Mouse (Mus musculus) heart, adult 9 months (tissue): ENCODE measurements around the gene Hdac9.

Experiments used
- DNase-seq, 2 experiments: peaks; one replicate each; pipeline ENCODE4 v3.0.0; 2022; ENCODE audit warnings: low spot score in 2 of 2

The Hdac9 gene

DNA sequence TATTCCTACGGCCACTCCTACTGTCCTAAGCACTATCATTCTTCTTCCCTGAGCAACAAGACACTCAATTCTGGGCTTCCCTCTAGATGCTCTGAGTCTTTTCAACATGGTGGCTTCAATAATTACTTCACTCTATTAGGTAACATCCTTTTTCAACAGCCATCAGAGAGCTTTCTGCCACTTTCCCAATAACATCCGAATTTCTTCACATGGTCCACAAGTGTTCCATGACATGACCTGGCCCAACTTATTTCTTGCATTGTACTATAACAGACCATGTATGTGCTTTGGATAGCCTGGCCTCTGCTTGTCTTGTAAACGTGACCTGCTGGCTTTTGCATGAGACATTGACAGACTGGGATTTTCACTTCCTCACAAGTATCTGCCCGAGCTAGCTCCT lies 538.3 kb downstream of the Hdac9 start:
- DNase-seq: no peak

GRCm38 (mm10) chr12:34351906-34352305 lies 565.0 kb downstream of the Hdac9 start:
- DNase-seq: no peak

DNA sequence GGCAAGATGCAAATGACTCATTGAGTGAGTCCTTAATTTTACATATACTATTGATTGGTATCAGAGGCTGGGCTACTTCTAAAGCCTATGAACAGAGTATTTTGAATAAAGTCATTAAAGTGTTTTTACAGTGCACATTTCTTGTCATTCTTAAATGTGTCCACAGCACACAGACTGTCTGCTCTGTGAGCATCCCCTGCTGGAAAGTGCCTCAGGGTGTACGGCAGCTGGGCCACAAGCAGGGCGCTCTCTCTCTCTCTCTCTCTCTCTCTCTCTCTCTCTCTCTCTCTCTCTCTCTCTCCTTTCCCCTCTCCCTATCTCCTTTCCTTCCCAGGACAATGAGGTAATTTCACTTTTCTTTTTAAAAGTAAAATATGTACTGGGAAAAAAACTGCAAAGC lies 569.4 kb downstream of the Hdac9 start:
- DNase-seq: no peak

- no peak for DNase-seq
Measured at GRCm38 (mm10) chr12:34342761-34343160, 574.1 kb downstream of the Hdac9 start.

GRCm38 (mm10) chr12:34338886-34339285 lies 578.0 kb downstream of the Hdac9 start:
- no peak for DNase-seq

GRCm38 (mm10) chr12:34334455-34335084 lies 582.3 kb downstream of the Hdac9 start:
- no peak for DNase-seq

DNA sequence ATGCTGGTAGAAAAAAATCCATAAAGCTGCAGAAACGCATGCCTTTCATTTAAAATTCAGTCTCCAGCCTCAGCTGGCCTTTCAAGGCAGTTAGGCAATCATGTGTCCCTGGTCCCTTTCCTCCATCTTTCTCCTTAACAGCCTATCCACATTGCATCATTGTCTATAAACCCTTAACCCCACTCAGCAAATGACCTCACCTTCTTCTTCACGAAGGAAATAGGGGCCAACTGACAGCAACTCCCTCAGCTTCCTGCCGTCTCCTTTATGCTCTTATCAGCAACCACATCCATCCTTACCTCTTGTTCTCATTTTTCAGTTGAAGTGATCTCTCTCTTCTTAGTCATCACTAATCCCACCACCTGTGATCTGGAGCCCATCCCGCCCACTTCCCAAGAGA lies 584.0 kb downstream of the Hdac9 start:
- no peak for DNase-seq

DNA sequence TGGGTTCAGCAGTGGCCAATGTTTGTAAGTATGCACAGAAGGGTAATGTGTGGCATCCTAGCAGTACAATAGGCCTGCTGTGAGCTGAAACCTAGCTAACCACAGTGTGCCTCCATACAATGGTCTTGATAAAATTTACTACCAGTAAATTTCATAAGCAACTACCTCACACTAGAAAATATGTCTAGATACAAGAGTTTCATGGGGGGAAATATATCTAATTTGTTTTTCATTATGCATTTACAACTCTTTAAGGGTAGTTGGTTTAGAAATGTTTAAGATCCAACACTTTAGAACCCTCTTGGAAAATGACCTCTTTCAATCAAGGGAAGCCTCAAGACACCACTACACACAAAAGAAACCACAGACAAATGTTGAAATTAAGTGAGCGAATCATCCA lies 589.8 kb downstream of the Hdac9 start:
- DNase-seq: no peak

DNA sequence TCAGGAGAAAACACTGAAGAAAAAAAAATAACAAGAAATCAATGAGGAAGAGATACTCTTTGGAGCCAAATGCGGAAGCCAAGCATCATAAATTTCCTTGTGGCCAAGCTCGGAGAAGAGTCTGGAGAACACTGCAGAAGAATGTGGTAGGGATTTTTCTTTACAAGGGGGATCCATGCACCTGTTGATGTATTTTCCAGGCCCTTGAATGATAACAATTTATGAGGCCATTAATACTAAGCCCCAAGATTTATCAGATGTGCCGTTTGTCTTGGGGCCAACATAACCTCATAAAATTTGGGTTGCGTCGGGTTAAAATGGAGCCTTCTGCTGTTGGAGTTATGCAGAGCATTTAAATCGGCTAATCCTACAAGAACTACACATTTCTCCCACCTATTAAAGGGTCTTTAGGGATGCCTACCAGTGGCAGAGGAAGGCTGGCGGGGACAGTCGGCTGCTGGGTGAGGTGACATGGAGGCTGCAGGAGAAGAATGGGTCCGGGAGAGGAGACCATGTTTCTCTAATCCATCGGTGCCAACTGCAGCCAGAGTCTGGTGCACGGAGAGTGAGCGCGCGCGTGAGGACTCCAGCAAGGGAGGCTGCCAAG lies 604.7 kb downstream of the Hdac9 start:
- DNase-seq: no peak

- DNase-seq: no peak
Measured at GRCm38 (mm10) chr12:34305453-34305852, 611.4 kb downstream of the Hdac9 start.

GRCm38 (mm10) chr12:34292346-34292745 lies 624.5 kb downstream of the Hdac9 start:
- no peak for DNase-seq

DNA sequence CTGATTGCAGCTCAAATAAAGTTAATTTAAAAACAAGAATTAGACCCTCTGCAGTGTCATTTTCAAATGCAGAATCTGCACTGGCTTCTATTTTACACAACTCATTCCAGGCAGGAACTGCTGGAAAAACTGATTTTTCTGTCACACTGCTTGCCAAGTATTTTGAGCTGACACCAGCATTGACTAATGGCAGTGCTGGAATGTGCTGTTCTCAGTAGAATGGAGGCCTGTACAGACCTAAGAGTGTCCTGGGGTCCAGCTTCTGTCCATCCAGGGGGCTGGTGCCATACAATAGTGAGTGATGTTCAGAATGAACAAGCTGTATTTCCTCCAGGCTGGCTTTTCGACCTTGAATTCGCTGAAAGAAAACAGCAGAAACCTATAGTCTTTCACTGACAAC lies 629.7 kb downstream of the Hdac9 start:
- DNase-seq: no peak

GRCm38 (mm10) chr12:34284888-34285287 lies 632.0 kb downstream of the Hdac9 start:
- DNase-seq: no peak

DNA sequence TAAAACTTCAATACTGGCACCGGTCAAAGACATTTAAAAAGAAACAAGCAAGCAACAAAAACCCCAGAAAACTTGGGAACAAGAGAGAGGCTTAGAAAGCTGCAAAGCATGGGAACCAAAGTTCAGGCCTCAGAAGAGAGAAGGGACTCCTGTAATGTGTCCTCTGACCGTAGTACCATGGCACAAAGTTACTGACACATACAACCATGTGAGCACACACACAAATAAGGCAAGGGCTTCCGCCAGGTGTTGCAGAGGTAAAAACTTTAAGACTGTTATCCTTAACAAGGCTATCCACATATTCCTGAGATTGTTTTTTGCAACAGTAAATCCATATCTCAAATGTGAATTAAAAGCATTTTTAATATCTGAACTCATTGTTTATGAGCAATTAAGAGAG lies 632.5 kb downstream of the Hdac9 start:
- no peak for DNase-seq

GRCm38 (mm10) chr12:34278822-34279221 lies 638.1 kb downstream of the Hdac9 start:
- DNase-seq: no peak

DNA sequence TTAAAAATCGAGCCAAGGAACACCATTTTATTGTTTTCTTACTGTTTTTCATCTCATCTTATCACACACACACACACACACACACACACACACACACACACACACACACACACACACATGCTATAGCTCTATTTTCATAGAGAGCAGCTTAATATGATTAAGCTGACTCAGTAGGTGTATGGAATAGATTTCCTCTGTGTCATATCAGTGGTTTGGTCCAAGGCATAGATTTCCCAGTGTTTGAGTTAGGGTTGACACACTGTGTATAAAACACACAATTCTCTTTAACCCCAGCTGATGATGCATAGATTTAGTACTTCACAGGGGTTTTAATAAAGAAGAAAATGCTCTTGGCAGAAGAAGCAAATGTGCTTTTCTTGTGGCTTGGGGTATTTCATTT lies 643.1 kb downstream of the Hdac9 start:
- no peak for DNase-seq

DNA sequence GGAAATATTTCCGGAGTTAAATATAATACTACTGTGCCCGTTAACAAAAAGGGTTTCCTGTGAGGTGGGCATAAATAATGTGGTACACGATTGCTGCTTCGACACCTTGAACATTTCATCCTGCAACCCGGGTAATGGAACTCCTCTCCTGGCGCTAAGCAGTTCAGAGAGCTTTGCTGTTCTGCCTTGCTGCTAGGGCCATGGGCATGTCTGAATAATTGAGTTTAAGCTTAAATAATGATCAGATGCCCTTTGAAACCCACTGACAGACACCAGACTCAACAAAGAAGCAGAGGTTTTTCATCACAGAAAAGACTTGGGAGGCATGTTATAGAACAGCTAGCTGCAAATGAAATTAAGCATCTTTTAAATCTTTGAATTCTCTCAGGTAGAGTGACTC lies 646.8 kb downstream of the Hdac9 start:
- DNase-seq: no peak

GRCm38 (mm10) chr12:34269472-34270040 lies 647.3 kb downstream of the Hdac9 start:
- DNase-seq: no peak

DNA sequence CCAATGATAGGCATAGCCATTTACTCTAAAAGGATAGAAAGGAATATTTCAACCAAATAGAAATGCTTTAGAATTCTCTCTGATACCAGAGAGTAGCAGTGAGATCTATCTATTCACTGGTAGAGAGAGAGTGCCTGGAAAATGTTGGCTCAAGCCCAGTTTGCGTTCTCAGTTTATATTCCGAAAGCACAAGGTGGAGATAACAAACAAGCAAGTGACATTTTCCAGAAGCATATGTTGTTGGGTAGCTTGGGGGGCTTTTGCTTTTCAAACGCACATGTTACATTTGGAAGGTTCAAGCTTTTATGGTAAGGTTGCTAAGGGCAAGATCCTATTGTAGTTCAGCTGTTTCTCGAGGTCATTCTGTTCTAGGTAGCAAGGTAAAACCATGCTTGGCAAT lies 657.2 kb downstream of the Hdac9 start:
- DNase-seq: no peak

GRCm38 (mm10) chr12:34249160-34249559 lies 667.7 kb downstream of the Hdac9 start:
- DNase-seq: no peak

DNA sequence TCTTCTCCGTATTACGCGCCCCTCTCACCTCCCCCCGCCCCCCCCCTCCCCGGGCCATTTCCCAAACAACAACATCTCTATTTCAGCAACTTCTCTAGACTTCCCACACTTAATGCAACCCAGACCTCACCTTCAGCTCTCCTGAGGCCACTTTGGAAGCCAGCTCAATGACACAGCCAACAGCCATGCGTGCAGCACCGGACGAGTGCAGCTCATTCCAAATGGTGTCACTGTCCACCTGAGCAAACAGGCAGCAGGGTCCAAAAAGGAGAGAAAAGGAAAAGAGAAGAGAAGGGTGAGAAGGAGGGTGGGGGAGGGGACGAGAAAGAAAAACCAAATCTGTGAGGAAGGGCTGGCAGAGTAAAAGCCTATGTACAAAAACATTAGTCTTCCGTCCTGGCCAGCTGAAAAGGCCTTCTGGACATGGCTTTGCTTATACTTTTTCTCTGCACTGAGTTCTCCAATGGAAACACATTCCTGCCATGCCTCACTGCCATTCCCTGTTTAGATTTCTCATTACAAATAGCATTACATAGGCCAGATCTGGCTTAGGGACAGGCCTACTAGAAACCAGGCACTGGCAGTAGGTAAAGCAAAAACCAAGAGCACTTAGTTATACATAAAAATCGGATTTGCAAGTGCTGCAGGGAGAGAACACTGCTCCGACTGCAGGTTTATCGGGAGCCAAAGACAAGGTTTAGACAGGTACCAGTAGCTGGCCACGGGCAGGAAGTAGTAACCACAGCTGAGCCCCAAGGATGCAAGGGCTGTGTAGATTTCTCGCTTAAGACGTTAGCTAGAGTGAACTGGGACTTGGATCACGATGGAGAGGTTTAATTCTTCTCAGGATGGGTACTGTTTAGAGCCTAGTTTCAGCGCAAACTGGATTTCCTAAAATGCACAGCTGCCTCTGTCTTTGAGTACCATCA lies 668.4 kb downstream of the Hdac9 start:
- DNase-seq: no peak

GRCm38 (mm10) chr12:34238796-34239195 lies 678.1 kb downstream of the Hdac9 start:
- DNase-seq: no peak
